Mouse (Mus musculus) lung, postnatal 25 days (tissue): ENCODE measurements around the gene Rps6ka2.

ENCODE experiments used
- DNase-seq: peaks from one replicate; pipeline ENCODE4 v3.0.0; 2022; ENCODE audit warnings: low spot score

The Rps6ka2 gene

DNA sequence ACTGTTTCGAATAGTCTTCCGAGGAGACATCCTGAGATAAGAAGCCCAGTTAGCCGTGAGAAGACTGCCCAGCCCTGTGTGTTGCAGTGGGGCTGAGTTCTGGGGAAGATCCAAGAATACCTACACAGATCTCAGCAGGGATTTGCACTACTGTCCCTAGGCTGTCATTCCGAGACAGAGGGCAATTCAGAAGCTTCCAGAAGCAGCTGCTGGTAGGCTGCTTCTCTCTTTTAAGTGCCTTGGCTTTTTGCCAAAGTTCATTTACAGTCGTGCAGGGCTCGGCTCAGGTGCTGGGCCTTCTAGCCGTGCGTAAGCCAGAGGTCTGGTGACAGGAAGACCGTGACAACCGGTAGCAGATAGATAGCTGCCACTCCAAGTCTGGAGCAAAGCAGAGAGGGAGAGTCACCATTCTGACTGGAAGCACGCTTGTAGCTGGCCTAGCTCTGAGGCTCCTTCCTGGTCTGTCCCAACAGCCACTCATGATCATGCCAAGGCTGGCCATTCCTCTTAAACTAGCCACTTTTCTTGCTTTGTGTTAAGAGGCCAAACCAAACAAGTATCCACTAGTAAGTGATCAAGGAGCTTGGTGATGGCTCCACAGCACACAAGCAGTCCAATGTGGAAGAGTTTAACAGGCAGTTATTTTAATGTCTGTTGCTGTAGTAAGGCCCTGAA lies 49.3 kb downstream of the Rps6ka2 start:
- peak; percentile 16 for DNase-seq

GRCm38 (mm10) chr17:7221310-7221709 lies 51.4 kb downstream of the Rps6ka2 start:
- no peak for DNase-seq

GRCm38 (mm10) chr17:7222198-7222597 lies 52.3 kb downstream of the Rps6ka2 start:
- no peak for DNase-seq

DNA sequence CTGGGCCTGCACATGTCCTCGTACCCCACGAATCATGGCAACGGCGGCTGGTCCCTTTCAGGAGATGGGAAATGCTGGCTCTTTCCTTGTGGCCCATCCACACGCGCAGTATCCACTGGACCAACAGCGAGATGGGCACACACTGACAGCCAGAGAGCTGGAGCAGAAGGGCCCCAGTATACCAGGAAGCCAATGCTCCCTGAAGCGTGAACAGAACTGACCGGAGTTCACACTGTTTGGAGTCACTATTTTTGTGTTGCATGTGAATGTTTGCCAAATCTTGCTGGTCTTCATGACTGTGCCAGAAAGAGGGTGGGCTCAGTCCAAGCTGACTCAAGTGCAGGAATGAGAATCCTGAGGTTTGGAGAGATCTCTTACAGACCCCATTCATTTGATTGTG lies 58.6 kb downstream of the Rps6ka2 start:
- no peak for DNase-seq

DNA sequence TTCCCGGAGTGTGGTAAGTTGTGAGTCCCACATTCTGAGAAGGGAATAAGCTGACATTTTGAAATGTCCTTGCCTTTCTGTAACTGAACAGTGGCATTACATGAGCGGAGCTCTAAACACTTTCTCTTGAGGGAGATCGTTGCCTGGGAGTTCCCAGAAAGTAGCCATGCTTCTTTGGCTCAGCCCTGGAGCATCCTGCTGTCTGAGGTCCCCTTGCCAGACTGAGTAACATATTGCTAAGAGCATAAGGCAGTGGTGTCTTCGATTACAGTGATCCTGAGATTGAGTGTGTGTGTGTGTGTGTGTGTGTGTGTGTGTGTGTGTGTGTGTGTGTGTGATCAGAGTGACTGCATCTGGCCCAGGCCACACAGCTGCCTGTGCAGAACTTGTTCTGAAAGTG lies 61.4 kb downstream of the Rps6ka2 start:
- no peak for DNase-seq

GRCm38 (mm10) chr17:7231790-7232189 lies 61.9 kb downstream of the Rps6ka2 start:
- no peak for DNase-seq

GRCm38 (mm10) chr17:7232400-7232799 lies 62.5 kb downstream of the Rps6ka2 start:
- no peak for DNase-seq

DNA sequence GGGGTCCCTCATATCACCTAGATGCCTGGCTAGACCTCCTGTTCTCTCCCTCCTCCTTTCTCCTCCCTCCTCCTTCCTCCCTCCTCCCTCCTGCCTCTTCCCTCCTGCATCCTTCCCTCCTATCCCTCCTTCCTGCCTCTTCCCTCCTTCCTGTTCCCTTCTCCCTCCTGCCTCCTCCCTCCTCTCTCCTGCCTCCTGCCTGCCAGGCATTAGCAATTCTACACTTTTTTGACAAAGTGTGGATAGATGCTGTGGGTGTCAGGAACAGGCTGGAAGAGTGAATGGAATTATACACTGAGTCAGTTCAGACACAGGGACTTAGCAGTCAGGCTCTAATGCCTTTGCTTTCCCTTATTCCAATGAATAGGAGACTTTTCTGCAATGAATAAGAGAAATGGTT lies 63.3 kb downstream of the Rps6ka2 start:
- no peak for DNase-seq

- no peak for DNase-seq
Measured at GRCm38 (mm10) chr17:7237706-7238105, 67.8 kb downstream of the Rps6ka2 start.

DNA sequence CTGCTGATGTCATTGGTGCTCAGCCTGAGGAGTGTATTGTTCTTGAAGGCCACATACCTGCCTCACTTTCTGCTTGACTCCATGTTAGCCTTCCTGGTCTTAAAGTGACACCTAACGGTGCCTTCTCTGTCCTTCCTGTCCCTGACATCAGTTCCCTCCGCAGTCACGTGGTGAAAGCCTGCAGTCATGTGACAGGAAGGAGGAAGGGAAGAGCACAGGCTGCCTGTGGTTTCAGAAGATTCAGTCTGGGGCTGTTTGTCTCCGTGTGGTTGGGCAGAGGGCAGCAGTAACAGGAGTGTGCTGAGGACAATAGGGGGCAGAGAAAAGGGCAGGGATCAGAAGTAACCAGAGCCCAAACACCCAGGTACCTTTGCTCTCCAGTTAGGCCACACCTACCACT lies 68.9 kb downstream of the Rps6ka2 start:
- no peak for DNase-seq

DNA sequence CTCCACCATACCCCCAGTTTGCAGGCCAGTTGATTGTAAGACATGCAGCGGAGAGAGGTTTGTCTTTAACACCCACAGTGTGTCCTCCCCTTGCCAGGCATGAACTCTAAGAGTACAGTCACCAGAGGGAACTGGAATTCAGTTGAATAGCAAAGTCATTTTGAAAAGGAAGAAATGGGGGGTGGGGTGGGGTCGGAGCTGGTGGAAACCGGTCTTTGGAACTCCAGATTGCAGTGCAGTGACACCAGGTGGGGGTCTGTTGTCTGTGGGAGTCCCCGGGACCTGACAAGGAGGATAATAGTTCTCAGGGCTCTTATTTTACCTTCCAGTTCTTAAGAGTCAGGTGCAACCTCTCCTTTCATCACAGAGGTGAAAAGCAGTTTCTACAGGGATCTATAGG lies 70.6 kb downstream of the Rps6ka2 start:
- DNase-seq, result no peak

- DNase-seq, result peak; percentile 8
Measured at GRCm38 (mm10) chr17:7245078-7245477, 75.2 kb downstream of the Rps6ka2 start.

GRCm38 (mm10) chr17:7246893-7247556 lies 77.1 kb downstream of the Rps6ka2 start:
- DNase-seq, result no peak

- DNase-seq, result no peak
Measured at GRCm38 (mm10) chr17:7250373-7250772, 80.5 kb downstream of the Rps6ka2 start.

GRCm38 (mm10) chr17:7257208-7257607 lies 87.3 kb downstream of the Rps6ka2 start:
- no peak for DNase-seq

GRCm38 (mm10) chr17:7258748-7259359 lies 88.9 kb downstream of the Rps6ka2 start:
- DNase-seq, result no peak

DNA sequence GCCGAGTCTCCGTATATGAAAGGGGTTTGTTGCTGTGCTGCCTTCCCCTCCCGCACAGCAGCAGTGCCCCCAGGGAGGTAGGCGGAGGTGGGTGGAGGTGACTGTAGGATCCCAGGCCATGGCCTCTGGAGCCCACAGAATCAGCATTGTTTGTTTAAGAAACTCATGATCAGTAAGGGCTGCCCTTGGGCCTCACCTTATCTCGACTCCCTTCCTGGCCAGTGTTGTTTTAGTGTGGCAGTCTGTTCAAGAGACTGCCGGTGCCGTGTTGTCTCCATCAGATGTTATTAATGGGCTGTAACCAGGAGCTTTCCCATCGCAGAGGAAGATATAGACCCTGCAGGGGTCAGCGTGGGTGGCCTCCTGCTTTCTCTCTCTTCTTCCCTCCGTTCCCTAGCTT lies 90.4 kb downstream of the Rps6ka2 start:
- DNase-seq, result no peak

GRCm38 (mm10) chr17:7262056-7262455 lies 92.1 kb downstream of the Rps6ka2 start:
- DNase-seq, result no peak

DNA sequence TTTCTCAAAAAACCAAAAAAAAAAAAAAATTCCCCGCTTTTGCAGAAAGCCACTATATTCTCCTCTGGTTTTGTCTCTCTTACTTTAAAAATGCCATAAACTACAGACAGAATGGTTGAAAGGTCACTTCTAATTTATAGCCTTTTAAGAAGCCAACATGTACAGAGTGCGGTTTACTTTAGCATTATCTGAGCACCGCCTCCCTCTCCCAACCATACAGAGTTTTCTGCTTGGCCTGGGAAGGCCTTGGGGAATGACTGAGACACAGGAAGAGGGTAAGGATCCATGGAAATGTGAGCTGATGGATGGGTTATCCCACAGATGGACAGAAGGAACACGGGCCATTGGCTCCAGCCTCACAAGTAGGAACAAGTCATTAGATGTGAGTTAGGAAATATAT lies 92.7 kb downstream of the Rps6ka2 start:
- DNase-seq, result no peak

GRCm38 (mm10) chr17:7264610-7265009 lies 94.7 kb downstream of the Rps6ka2 start:
- DNase-seq, result no peak

DNA sequence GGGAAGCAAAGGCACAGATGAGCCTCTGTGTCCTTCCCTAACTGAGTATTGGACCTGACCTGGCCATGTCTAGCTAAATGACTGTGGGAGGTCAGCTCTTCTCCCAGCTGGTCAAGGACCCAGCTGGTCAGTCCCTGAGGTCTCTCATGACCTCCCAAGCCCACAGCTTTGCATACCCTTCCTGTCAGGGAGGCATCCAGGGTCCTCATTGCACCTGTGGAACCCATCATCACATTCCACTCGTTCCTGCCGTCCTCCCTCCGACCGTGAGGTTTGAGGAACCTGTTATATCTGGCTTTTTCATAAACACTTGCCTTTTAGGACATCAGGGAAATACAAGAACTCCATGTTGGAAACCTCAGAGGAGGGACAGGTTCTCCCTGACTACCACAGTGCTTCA lies 95.4 kb downstream of the Rps6ka2 start:
- DNase-seq, result no peak

DNA sequence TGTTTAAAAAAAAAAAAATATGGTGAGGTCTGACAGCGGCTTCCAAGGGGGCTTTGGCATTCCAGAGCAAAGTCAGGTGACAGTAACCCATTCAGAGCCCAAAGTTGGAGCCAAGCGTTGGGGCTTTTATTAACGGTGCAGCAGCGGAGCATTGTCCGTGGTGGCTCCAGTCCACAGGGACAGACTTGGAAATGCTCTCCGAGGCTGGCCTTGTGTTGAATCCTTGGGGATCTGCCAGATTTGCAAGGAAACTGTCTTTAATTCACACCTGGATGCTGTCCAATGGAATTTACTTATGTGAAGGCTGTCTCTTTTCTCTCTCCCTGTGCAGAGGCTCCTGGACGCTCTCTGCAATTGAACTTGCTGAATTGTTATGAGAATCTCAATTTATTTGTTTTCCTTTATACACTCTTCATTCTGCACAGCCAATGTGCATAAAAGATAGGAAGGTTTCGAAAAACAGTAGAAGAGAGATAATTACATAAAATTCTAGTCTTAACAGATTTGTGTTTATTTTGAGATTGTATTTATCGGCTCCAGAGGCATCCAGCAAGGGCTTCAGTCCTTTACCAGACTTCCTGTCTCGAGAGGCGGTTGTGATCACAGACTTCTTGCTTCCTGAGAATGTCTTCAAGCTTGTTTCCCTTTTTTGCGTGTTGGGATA lies 95.9 kb downstream of the Rps6ka2 start:
- no peak for DNase-seq

DNA sequence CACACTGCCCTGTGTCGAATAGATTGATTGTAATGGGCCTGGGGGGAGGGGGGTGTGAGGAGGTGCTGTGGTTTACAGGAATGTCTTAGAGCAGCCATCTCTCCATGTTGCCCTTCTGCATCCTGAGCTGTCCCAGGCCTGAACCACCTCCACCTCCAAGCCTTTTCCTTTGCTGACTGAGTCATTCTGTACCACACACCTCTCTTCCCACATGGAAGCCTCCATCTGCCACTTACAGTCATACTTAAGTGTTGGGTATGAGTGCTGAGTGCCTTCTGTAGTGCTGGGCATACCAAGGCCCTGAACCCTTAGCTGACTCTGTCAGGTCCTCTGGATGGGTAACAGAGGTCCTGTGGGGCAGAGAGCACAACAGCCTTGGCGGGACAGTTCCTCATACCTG lies 97.9 kb downstream of the Rps6ka2 start:
- no peak for DNase-seq
